Mouse (Mus musculus) spleen, adult 12 weeks (tissue): Measurements from ENCODE around the gene Cacna1d.

ENCODE experiments used
- DNase-seq: peaks from one replicate; pipeline ENCODE4 v3.0.0; 2022; ENCODE audit warnings: low spot score

Cacna1d gene

GRCm38 (mm10) chr14:30261561-30262251 lies 229.5 kb downstream of the Cacna1d start:
- DNase-seq = no peak

- no peak for DNase-seq
These were observed 233.6 kb downstream of the Cacna1d start for GRCm38 (mm10) chr14:30257626-30258025.

DNA sequence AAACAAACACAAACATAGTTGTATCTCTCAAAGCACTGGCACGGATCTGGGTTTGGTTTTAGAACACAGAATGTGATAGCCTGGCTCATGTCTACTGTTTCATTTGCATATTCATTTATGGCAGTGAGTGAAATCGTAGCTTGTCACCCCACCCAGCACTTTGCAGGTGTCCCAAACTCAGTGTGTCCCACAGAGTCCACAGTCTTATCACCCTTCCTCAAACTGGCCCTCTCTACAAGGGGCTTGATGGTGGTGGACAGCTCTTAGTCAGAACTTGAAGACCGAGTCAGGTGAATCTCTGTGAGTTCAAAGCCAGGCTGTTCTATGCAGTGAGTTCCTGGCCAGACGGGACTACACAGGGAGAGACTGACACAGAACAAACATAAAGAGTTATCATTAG lies 234.8 kb downstream of the Cacna1d start:
- no peak for DNase-seq

- DNase-seq = no peak
These were observed 235.4 kb downstream of the Cacna1d start for GRCm38 (mm10) chr14:30255701-30256400.

- no peak for DNase-seq
These were observed 236.5 kb downstream of the Cacna1d start for GRCm38 (mm10) chr14:30254776-30255175.

DNA sequence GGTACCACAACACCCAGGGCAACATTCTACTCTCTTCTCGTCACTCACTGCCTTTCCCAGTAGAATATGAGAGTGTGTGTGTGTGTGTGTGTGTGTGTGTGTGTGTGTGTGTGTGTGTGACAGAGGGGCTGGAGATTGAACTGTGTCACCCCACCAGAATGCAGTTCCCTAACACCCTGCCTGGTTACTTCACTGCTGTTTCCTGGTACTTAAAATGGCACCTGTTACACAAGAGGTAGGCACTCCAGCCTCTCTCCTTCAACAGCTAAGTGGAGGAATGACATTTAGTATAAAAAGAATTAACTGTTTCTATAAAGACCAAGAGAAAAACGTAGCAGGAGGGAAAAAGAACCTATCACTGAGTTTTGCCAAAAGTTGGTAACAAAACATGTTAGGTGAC lies 238.4 kb downstream of the Cacna1d start:
- DNase-seq = no peak

GRCm38 (mm10) chr14:30251351-30251750 lies 239.9 kb downstream of the Cacna1d start:
- no peak for DNase-seq

- DNase-seq = peak; percentile 17
These were observed 241.7 kb downstream of the Cacna1d start for GRCm38 (mm10) chr14:30249591-30249990.

DNA sequence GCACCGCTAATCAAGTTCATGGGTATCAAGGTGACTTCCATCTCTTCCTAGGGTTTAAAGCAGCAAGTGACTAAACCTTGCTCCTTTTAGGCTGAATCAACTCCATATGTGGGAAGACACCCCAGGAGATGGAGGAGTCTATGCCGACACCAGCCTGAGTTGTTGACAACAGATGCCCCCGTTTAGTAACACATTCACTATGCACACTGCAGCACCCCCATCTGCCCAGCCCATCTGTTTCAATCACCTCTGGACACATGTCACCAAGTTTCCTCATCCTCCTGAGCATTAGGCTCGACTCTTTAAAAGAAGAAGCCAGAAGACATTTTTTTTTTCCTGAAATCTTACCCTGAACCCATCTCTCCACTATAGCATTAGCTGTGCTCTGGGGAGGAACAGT lies 242.4 kb downstream of the Cacna1d start:
- DNase-seq = no peak

DNA sequence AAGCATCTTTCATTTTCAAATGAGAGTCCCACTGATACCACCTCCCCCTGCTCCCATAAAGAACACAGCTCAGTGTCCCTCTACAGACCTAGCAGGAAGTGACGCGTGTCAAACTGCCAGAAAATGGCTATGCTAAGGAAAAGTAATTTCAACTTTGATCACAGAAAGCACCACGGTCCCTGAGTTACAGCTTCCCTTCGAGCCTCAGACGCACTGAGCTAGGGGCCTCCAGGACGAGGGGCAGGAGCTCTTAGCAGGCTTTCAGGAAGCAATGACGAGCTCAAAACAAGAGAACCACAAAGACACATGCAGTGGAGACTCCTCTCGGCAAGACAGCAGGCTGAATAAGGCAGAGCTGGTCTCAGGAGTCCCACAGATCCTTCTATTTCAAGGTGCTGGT lies 243.1 kb downstream of the Cacna1d start:
- DNase-seq = no peak

DNA sequence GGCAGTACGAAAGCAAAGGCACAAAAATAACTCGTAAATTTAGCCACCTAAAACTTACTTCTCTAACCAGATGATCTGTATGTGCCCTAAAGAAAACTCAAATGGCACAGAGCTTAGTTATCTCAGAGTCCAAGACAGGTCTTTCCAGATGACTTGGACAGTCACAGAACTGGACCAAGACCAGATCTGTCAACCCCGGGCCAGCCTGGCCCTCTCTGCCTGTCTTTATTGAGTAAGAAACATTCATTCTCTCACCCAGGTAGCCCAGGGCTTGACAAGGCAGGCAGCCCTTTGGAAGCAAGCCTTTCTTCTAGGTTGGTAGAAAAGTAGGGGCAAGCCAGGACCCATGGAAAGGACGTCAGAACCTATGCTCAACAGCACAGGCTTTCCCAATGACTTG lies 243.6 kb downstream of the Cacna1d start:
- DNase-seq = no peak

GRCm38 (mm10) chr14:30244776-30245175 lies 246.5 kb downstream of the Cacna1d start:
- DNase-seq = no peak

- DNase-seq = no peak
These were observed 248.4 kb downstream of the Cacna1d start for GRCm38 (mm10) chr14:30242818-30243205.

GRCm38 (mm10) chr14:30242166-30242817 lies 249.0 kb downstream of the Cacna1d start:
- DNase-seq = peak; percentile 7

- no peak for DNase-seq
These were observed 250.2 kb downstream of the Cacna1d start for GRCm38 (mm10) chr14:30240916-30241515.

- DNase-seq = no peak
These were observed 252.4 kb downstream of the Cacna1d start for GRCm38 (mm10) chr14:30238807-30239206.

GRCm38 (mm10) chr14:30225161-30225560 lies 266.1 kb downstream of the Cacna1d start:
- no peak for DNase-seq

DNA sequence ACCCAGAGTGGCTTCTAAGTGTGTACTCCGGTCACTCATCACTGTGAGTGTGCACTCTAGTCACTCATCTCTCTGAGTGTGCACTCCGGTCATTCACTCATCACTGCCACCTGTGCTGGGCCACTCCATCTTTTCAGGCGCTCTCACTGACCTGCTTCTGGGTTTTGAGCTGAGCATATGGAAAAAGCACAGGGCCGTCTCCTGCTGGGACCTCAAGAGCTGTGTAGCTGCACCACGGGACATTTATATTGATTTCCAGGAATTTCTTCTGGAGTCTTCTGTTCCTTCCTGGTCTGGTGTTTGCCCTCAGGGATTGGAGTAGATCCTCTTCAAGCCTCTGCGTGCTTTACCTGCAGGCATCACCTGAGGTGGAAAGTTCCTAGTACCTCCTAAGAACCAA lies 269.2 kb downstream of the Cacna1d start:
- DNase-seq = no peak

DNA sequence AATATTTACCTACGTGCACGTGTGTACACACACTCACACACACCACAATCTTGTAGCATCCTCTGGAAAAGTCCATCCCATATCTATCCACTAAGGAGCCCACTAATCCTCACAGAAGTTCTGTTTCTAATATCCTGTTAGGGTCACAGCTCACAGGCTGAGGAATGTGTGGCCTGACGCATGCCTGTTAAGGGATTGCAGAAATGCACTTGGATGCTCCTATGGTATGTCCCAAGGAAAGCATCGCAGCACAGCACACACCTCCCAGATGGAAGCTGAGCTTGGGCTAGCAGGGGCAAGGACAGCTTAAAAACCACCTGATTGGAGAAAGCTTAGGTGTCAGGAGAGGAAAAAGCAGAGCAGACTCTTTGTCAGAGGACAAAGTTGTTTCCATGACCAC lies 271.4 kb downstream of the Cacna1d start:
- DNase-seq = no peak

GRCm38 (mm10) chr14:30218114-30218513 lies 273.1 kb downstream of the Cacna1d start:
- DNase-seq = no peak

- DNase-seq = no peak
These were observed 274.1 kb downstream of the Cacna1d start for GRCm38 (mm10) chr14:30217124-30217523.

DNA sequence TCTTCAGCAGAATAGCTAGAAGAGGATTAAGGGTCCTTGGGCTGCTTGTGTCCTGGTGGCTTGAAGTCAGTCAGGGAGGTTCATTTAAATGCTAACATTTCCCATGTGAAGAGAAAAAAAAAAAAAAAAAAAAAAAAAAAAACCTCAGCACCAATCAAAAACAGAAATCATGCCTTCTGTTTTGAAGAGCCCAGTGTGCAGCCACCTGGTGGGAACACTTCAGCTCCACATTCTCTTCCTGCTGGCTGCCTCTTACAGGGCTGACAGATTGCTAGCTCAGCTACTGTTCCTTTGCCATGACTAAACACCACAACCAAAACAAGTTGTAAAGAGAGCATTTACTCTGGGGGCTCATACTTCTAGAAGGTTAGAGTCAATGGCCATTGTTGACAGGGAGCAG lies 283.1 kb downstream of the Cacna1d start:
- DNase-seq = no peak

DNA sequence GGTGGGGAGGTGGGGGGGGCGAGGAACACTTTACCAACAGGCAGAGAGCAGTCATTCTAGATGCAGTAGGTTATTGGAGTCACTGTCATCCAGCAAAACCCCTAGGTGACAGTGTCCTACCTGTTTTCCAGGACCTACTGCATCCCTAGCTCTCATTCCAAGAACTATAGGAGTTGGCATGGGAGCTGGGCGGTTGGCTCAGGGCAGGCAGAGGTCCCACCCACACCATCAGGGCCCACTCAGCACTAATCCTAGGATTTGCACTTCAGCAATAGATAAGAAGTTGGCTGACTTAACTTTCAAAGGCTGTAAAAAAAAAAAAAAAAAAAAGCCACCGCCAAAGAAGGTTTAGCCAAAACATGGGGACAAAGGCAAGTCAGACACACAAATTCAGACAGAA lies 285.4 kb downstream of the Cacna1d start:
- no peak for DNase-seq
